Mouse (Mus musculus): ENCODE data around the gene Cd160. TPM values are rescaled to one million over a fixed set of nuclear protein-coding genes. Genes with fewer than 3 reads are reported as not detected.

The Cd160 gene
- 0.39 and 0.42 TPM in 2 replicates for polyA plus RNA-seq (2015; fragmentation: Nextera tagmentation; extraction: Ambion mirVana)

DNA sequence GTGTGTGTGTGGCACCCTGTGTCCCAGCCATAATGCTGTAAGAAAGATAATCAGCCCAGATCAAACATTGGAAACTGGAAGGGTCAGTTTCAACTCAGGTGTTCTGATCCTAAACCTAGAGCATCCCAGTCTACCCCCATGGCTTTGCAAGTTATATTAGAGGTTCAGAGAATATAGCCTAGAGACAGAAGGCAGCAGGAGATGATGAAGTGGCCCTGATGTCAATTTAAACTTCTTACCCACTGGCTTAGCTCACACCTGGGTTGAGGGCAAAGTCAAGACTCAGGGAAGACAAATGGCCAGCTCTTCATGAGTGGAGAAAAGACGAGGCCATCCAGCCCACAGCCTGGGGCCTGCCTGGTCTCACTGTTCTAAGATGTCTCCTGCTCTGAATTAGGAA lies at the start of gene Cd160, which contains the start of gene Pdzk1:
Gene Cd160, minus strand, starts transcription at position 368 of the 400 bp plus-strand sequence.
Gene Pdzk1, plus strand, starts transcription at position 301 of the 400 bp plus-strand sequence.
- no peak within 1 kb of the TSS for H3K4me2 ChIP-seq (replicated peaks; ENCODE audit: low read depth, low read length)
- DNase-seq (ENCODE audit: low spot score): no peak
- no peaks in the 10 kb centered on the region for H3K36me3 ChIP-seq (ENCODE audit: insufficient read depth, low read length)
- no peak within 1 kb of the TSS for H3K9ac ChIP-seq (replicated peaks; ENCODE audit: low read depth)
- no peaks in the 10 kb centered on the region for H3K9me3 ChIP-seq (ENCODE audit: low read length)
- no peaks in the 10 kb centered on the region for H3K4me1 ChIP-seq (ENCODE audit: insufficient read depth, low read depth, low read length)
- no peaks in the 10 kb centered on the region for H3K27me3 ChIP-seq (replicated peaks; ENCODE audit: insufficient read depth, low read length)
- H3K27ac ChIP-seq (ENCODE audit: low read length): no peak within 1 kb of the TSS
- ATAC-seq: no peak
- TF ChIP-seq EP300 (IDR thresholded peaks at IDR 0.05) (no peak), CTCF (IDR thresholded peaks at IDR 0.05) (no peak)
- H3K4me3 ChIP-seq (ENCODE audit: low read depth, low read length): no peak within 1 kb of the TSS
- WGBS: 67% methylated on average over 1 of the region's 1 CpGs

DNA sequence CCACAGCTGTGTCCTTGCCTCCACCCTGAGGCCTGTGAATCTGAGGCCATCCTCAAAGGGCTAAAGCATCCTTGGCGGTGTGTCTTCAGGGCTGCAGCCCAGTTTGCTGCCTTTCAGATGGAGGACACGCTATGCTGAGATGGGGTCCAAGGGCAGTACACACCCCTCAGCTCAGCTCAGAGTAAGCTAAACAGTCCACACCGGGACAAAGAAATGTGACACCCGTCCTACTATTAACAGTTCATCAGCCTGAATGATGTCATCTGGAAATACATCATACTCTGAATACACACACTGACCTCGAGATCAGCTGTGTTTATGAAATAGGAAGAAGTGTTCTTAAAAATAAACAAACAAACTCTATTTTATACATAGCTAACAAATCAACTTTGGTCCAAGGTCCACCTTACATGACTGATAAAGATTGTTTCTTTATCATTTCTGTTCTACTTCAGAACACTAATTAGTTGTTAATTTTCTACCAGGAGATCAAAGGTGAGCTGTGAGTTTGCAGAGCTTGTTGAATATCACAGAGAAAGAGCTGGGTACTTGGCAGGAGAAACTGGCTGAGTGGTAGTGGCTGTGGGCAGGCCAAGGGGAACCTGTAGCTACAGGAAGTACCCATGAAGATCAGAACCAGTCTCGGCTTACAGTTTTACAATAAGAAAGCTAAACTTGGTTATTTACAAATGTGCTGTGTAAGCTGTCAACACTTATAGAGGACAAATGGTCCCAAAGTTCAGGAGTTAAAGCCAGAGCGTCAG lies 45.8 kb upstream of the Cd160 start:
- WGBS: 45% methylated on average over 7 of the region's 7 CpGs
- Histone ChIP-seq H3K27ac (ENCODE audit: low read length) (no peak overlapping the region), H3K36me3 (ENCODE audit: insufficient read depth, low read length) (peaks cover 25% of the 10 kb centered on the region), H3K27me3 (replicated peaks; ENCODE audit: insufficient read depth, low read length) (no peaks in the 10 kb centered on the region), H3K4me2 (replicated peaks; ENCODE audit: low read depth, low read length) (no peak overlapping the region), H3K4me3 (ENCODE audit: low read depth, low read length) (no peak overlapping the region), H3K9me3 (ENCODE audit: low read length) (no peaks in the 10 kb centered on the region), H3K9ac (replicated peaks; ENCODE audit: low read depth) (no peak overlapping the region), H3K4me1 (ENCODE audit: insufficient read depth, low read depth, low read length) (no peaks in the 10 kb centered on the region)
- DNase-seq (ENCODE audit: low spot score) (peak; percentile 5), ATAC-seq (no peak)
- TF ChIP-seq EP300 (IDR thresholded peaks at IDR 0.05) (no peak), CTCF (IDR thresholded peaks at IDR 0.05) (no peak)

DNA sequence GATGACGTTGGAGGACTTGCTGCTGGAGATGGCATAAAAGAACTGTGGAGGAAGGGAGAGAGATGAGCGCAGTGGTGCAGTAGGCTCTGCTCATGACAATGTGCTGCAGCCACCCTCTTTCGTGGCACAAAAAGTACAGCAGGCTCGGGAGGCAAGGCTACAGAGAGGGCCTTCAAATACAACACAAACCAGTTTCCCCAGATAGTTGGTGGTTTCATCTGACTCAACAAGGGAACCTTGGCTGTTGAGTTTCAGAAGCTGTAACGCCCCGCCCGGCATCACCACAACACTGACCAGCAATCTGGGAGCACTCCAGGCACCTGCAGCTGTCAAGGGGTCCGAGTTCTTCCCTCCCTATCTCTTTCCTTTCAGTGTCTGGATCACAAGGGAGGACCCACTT lies 43.4 kb upstream of the Cd160 start:
- H3K4me1 ChIP-seq (ENCODE audit: insufficient read depth, low read depth, low read length): no peaks in the 10 kb centered on the region
- H3K27me3 ChIP-seq (replicated peaks; ENCODE audit: insufficient read depth, low read length): no peaks in the 10 kb centered on the region
- WGBS: 93% methylated on average over 8 of the region's 8 CpGs
- no peak for TF ChIP-seq CTCF (IDR thresholded peaks at IDR 0.05)
- no peak overlapping the region for H3K4me2 ChIP-seq (replicated peaks; ENCODE audit: low read depth, low read length)
- peaks cover 21% of the 10 kb centered on the region for H3K36me3 ChIP-seq (ENCODE audit: insufficient read depth, low read length)
- H3K27ac ChIP-seq (ENCODE audit: low read length): no peak overlapping the region
- H3K9ac ChIP-seq (replicated peaks; ENCODE audit: low read depth): no peak overlapping the region
- DNase-seq (ENCODE audit: low spot score) (no peak), ATAC-seq (no peak)
- H3K9me3 ChIP-seq (ENCODE audit: low read length): no peaks in the 10 kb centered on the region
- no peak overlapping the region for H3K4me3 ChIP-seq (ENCODE audit: low read depth, low read length)

DNA sequence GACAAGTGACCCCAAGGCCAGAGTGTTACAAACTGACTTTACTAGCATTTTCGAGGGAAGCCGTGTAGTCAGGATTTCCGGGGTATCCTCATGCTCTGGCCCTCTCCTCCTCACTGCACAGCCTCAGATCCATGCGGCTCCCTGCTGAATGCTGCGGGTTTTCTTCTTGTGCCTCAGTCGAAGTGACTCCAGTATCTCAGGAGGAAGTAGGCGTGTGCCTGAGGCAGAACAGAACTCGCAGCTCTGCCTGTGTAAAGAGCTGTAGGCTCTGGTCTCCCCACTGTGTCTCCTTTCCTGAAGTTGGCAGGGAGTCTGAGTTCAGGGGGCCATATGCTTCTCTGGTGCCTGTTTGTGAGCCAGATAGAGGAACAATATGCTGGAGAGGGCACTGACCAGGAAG lies 41.9 kb upstream of the Cd160 start:
- peaks cover 21% of the 10 kb centered on the region for H3K36me3 ChIP-seq (ENCODE audit: insufficient read depth, low read length)
- H3K27me3 ChIP-seq (replicated peaks; ENCODE audit: insufficient read depth, low read length): no peaks in the 10 kb centered on the region
- DNase-seq (ENCODE audit: low spot score) (no peak), ATAC-seq (no peak)
- H3K4me2 ChIP-seq (replicated peaks; ENCODE audit: low read depth, low read length): no peak overlapping the region
- no peak overlapping the region for H3K27ac ChIP-seq (ENCODE audit: low read length)
- H3K9me3 ChIP-seq (ENCODE audit: low read length): no peaks in the 10 kb centered on the region
- no peaks in the 10 kb centered on the region for H3K4me1 ChIP-seq (ENCODE audit: insufficient read depth, low read depth, low read length)
- 87% methylated on average over 8 of the region's 8 CpGs for WGBS
- H3K4me3 ChIP-seq (ENCODE audit: low read depth, low read length): no peak overlapping the region
- H3K9ac ChIP-seq (replicated peaks; ENCODE audit: low read depth): no peak overlapping the region
- no peak for TF ChIP-seq CTCF (IDR thresholded peaks at IDR 0.05)
- no peak for TF ChIP-seq EP300 (IDR thresholded peaks at IDR 0.05)

DNA sequence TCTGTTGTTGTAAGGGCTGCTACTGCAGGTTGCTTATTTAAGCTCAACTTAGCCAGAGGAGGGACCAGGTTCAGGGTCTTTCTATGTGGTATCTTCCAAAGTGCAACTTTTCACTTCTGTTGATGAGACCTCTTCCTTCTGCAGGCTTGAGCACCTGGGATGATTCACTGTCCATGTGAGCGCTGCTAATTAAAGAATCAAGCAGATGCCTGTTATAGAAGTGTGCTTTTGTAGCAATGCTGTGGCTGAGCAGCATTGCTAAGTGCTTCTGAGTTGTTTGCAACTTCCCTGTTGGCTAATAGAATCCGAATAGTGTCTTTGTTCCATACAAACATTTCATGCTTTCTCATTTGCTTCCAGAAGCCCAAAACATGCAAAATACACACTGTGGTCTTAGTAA lies 41.1 kb upstream of the Cd160 start:
- no peak overlapping the region for H3K4me3 ChIP-seq (ENCODE audit: low read depth, low read length)
- peaks cover 21% of the 10 kb centered on the region for H3K36me3 ChIP-seq (ENCODE audit: insufficient read depth, low read length)
- no peak overlapping the region for H3K9ac ChIP-seq (replicated peaks; ENCODE audit: low read depth)
- ATAC-seq (no peak), DNase-seq (ENCODE audit: low spot score) (no peak)
- no peaks in the 10 kb centered on the region for H3K9me3 ChIP-seq (ENCODE audit: low read length)
- H3K27ac ChIP-seq (ENCODE audit: low read length): no peak overlapping the region
- H3K4me2 ChIP-seq (replicated peaks; ENCODE audit: low read depth, low read length): no peak overlapping the region
- H3K4me1 ChIP-seq (ENCODE audit: insufficient read depth, low read depth, low read length): no peaks in the 10 kb centered on the region
- no peaks in the 10 kb centered on the region for H3K27me3 ChIP-seq (replicated peaks; ENCODE audit: insufficient read depth, low read length)
- TF ChIP-seq CTCF (IDR thresholded peaks at IDR 0.05): no peak
- no peak for TF ChIP-seq EP300 (IDR thresholded peaks at IDR 0.05)
- 92% methylated on average over 2 of the region's 2 CpGs for WGBS

DNA sequence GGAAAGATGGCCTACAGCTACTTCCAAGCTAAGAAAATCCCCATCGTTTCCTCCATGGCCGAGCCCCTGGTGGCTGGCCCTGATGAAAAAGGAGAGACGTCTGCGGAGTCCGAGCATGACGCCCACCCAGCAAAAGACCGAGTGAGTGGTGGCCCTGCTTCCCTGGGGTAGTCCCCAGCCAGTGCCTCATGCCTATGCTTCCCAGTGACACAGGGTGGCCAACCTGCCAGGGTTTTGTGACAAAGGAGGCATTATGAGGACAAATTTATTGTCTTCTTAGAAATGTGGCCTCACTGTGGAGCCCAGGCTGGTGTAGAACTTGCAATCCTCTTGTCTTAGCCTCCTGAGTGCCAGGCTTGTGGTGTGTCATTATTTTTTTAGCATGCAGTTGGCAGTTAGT lies 39.9 kb upstream of the Cd160 start:
- Histone ChIP-seq H3K9ac (replicated peaks; ENCODE audit: low read depth) (no peak overlapping the region), H3K4me2 (replicated peaks; ENCODE audit: low read depth, low read length) (no peak overlapping the region), H3K27ac (ENCODE audit: low read length) (no peak overlapping the region), H3K4me1 (ENCODE audit: insufficient read depth, low read depth, low read length) (no peaks in the 10 kb centered on the region), H3K4me3 (ENCODE audit: low read depth, low read length) (no peak overlapping the region), H3K9me3 (ENCODE audit: low read length) (no peaks in the 10 kb centered on the region), H3K36me3 (ENCODE audit: insufficient read depth, low read length) (peaks cover 16% of the 10 kb centered on the region), H3K27me3 (replicated peaks; ENCODE audit: insufficient read depth, low read length) (no peaks in the 10 kb centered on the region)
- 95% methylated on average over 7 of the region's 7 CpGs for WGBS
- TF ChIP-seq EP300 (IDR thresholded peaks at IDR 0.05) (no peak), CTCF (IDR thresholded peaks at IDR 0.05) (no peak)
- ATAC-seq: no peak
- DNase-seq (ENCODE audit: low spot score): no peak
